Mouse (Mus musculus): ENCODE results near the gene Tmem145.

The Tmem145 gene

GRCm38 (mm10) chr7:25293191-25293739 lies 12.6 kb upstream of the Tmem145 start:
- DNase-seq (ENCODE audit: low spot score) = no peak

GRCm38 (mm10) chr7:25294495-25294894 lies 11.4 kb upstream of the Tmem145 start:
- DNase-seq (ENCODE audit: low spot score) = no peak

- DNase-seq (ENCODE audit: low spot score) = no peak
Measured at GRCm38 (mm10) chr7:25294960-25295722, 10.8 kb upstream of the Tmem145 start.

- no peak for DNase-seq (ENCODE audit: low spot score)
Measured at GRCm38 (mm10) chr7:25296945-25297453, 8.9 kb upstream of the Tmem145 start.

- DNase-seq (ENCODE audit: low spot score) = peak; percentile 72
Measured at GRCm38 (mm10) chr7:25297454-25298325, 8.2 kb upstream of the Tmem145 start, which contains the start of gene Pafah1b3. Gene Pafah1b3, minus strand, starts transcription at chr7:25297986.

GRCm38 (mm10) chr7:25301063-25301462 lies 4.8 kb upstream of the Tmem145 start, which contains the start of gene Prr19:
Gene Prr19, plus strand, starts transcription at chr7:25301411.
- no peak for DNase-seq (ENCODE audit: low spot score)

GRCm38 (mm10) chr7:25303003-25303684 lies 2.8 kb upstream of the Tmem145 start:
- no peak for DNase-seq (ENCODE audit: low spot score)

GRCm38 (mm10) chr7:25303685-25304006 lies 2.3 kb upstream of the Tmem145 start:
- no peak for DNase-seq (ENCODE audit: low spot score)

GRCm38 (mm10) chr7:25305481-25305880 lies 425 bp upstream of the Tmem145 start:
- DNase-seq (ENCODE audit: low spot score) = no peak

GRCm38 (mm10) chr7:25306614-25306996 lies 699 bp downstream of the Tmem145 start:
- no peak for DNase-seq (ENCODE audit: low spot score)

GRCm38 (mm10) chr7:25308702-25309318 lies 2.9 kb downstream of the Tmem145 start:
- DNase-seq (ENCODE audit: low spot score) = no peak

- DNase-seq (ENCODE audit: low spot score) = no peak
Measured at GRCm38 (mm10) chr7:25309425-25309824, 3.5 kb downstream of the Tmem145 start.

GRCm38 (mm10) chr7:25311193-25311592 lies 5.3 kb downstream of the Tmem145 start:
- no peak for DNase-seq (ENCODE audit: low spot score)

GRCm38 (mm10) chr7:25313325-25313724 lies 7.4 kb downstream of the Tmem145 start:
- no peak for DNase-seq (ENCODE audit: low spot score)

- DNase-seq (ENCODE audit: low spot score) = no peak
Measured at GRCm38 (mm10) chr7:25314606-25315305, 8.8 kb downstream of the Tmem145 start.

- DNase-seq (ENCODE audit: low spot score) = no peak
Measured at GRCm38 (mm10) chr7:25315306-25316041, 9.6 kb downstream of the Tmem145 start.

GRCm38 (mm10) chr7:25316532-25317445 lies 10.9 kb downstream of the Tmem145 start, which contains the start of gene Megf8:
Gene Megf8, plus strand, starts transcription at chr7:25317164.
- peak; percentile 73 for DNase-seq (ENCODE audit: low spot score)

GRCm38 (mm10) chr7:25317446-25317999 lies 11.6 kb downstream of the Tmem145 start:
- DNase-seq (ENCODE audit: low spot score) = no peak

GRCm38 (mm10) chr7:25322058-25322484 lies 16.2 kb downstream of the Tmem145 start:
- DNase-seq (ENCODE audit: low spot score) = no peak

Measured in ovary, postnatal 10 days (tissue).